Mouse (Mus musculus): ENCODE data around the gene Samd11.

The Samd11 gene

DNA sequence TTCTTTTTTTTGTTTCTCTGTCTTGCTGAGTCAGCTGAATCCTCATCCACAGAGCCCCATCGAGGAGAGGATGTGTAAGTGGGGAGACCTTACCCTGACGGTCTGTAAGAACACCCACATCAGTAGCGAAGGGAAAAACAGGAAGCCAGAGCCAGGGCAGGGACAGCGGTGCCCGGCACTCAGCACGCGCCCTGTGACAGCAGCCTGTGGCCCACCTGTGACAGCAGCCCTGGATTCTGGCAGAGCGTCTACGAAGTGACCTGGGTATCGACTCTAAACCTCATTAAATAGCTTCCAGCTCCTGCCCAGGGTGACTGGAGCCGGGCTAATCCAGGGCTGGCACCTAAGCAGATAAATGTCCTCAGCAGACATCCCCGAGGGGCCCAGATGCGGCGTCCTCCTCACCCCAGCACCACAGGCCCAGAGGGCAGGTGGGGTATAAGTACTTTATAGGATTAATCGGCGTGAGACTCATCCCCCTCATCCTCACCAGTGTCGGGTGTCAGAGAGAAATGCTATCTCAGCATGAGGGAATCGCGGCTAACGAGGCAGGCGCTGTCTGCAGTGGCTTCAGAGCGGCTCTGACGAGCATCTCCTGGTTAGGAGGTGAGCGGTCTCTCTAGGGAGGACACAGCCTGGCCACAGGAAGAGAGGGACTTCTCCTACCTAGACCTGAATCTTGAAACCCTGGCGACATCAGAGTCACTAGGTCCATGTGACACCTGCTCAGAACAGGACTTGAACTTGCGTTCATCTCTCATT, at the start of gene Samd11:
Gene Samd11, minus strand, starts transcription at position 580 of the 762 bp plus-strand sequence.
- no peak for DNase-seq (ENCODE audit: low read depth, low spot score)

DNA sequence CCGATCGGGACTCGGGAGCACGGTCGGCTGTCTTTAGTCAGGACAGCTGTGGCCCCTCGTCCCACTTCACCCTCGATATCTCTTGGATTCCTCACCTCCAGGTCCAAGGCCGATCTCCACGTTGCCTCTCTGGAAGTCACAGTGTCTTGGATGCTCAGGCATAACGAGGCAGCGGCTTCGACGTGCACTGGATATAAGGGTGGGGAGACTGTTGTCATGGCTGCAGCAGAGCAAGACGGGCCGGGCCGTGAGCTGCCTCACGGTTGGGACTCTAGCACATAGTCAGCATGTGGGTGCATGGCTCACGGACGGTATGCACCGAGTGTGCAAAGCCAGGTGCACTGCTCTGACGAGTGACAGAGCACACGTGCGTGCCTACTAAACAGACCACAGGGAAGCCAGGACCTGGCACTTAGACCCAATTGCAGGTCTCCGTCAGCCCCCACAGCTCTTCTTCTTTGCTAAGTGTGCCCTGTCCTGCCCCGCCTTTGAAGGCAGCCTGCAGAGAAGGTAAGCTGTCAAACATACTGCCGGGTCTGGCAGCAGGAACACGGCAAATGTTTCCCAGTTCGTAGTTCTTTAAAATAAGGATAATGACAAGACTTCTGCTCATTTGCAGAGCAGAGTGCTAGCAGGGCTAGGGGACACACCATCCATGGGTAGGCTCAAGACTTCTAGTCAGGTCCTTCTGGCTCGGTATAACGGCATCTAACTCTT, 938 bp downstream of the Samd11 start:
- no peak for DNase-seq (ENCODE audit: low read depth, low spot score)

DNA sequence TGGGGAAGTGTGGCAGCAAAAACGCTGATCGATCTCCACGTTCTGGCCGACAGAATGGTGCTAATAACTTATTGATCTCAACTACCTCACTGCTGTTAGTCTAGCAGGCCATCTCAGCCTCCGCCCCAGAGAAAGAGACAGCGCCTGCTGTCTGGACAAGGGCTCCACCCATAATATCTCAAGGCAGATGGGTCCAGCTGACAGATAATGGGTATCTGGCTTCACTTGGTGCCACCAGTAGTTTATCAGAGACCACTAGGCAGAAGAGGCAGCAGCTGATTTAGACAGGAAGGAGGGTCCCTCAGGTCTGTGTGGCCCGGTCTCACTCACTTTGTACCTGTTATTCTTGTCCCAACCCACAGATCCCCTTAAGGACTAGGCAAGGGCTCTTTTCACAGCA, 2.4 kb downstream of the Samd11 start:
- DNase-seq (ENCODE audit: low read depth, low spot score): no peak

DNA sequence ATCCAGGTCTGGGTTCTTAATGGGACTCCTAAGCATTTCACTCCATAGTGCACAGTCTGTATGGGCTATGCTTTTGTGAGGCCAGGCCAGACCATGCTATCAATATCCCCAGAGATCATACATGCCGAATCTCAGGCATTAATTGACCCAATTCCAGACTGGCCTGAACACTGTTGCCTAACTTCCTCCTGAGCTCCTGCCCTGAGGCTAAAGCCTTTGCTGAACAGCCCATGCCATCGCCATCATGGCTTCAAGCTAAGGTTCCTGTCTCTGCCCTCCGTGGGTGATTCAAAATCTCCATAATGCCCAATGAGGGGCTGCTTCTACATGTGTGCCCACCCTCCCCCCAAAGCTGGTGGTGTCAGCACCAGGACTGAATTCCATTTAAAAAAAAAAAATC, 2.8 kb downstream of the Samd11 start:
- DNase-seq (ENCODE audit: low read depth, low spot score): no peak

DNA sequence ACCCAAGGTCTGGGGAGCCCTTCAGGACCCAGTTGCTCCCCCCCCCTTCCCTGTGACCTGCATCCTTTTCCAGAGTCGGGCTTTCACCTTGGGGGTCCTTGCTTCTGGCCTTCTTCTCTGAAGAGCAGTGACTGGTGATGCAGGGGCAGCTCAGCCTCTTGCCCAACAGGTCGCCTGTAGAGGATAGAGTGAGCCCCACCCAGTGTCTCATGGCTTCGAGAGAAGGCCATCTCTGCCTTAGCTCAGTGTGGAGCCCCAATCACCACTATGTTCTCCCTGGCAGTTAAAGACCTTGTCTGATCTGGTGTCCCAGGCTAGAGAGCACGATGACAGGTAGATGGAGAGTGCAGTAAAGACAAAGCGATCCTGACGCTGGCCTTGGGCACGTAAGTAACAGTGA, 3.3 kb downstream of the Samd11 start:
- no peak for DNase-seq (ENCODE audit: low read depth, low spot score)

DNA sequence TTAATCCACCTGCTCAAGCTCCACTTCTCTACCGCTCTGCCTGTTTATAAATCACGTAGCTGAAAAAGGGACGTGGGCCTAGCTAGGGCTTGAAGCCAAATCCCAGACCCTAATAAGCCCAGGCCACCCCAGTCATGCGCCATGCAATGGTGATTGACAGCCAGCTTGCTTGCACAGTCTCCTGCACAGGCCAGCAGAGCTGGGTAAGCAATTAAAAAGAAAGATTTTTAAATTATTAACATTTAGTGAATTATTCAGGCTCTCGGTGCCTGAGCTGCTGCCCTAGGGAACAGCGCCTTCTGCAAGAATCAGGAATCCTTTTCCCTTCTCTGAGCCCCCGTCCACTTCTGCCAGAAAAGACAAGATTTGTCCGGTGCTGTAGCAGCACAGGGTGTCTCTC, 4.4 kb downstream of the Samd11 start:
- no peak for DNase-seq (ENCODE audit: low read depth, low spot score)

DNA sequence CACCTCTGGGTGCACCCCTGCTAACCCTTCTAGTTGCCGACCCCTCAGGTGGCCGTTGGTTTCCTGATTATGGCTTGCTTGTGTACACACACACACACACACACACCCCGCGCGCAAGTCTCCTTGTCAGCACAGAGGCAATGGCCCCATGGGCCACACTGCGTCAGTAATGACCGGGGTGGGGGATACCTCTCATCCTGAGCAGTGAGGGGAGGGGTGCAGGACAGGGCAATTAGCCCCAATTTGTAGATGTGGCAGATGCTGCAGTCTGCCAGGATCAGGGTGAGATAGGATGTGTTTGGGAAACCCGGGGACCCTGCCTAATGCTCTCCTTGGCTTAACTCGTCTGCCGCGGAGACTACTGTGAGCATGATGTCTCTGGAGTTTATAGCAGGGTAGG, 5.9 kb downstream of the Samd11 start:
- DNase-seq (ENCODE audit: low read depth, low spot score): no peak

DNA sequence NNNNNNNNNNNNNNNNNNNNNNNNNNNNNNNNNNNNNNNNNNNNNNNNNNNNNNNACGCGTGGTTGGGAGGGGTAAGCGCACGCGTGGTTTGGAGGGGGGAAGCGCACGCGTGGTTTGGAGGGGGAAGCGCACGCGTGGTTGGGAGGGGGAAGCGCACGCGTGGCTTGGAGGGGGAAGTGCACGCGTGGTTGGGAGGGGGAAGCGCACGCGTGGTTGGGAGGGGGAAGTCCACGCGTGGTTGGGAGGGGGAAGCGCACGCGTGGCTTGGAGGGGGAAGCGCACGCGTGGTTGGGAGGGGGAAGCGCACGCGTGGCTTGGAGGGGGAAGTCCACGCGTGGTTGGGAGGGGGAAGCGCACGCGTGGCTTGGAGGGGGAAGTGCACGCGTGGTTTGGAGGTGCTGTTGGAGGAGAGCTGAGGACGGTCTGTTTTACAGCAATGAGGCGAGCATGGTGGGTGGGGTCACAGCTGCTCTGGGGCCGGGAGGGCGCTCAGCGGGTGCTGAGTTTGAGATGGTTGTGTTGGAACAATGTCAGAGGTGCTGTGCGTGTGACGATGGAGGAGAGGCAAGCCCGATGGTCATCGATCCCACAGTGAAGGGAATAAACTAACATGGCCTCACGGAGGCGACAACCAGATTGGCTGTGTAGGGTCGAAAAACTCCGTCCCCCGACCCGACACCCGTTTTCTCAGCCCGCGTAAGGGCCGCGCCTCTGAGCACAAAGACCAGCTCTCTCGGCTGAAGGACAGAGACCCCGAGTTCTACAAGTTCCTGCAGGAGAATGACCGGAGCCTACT, 18.6 kb downstream of the Samd11 start:
- DNase-seq (ENCODE audit: low read depth, low spot score): peak; percentile 52

DNA sequence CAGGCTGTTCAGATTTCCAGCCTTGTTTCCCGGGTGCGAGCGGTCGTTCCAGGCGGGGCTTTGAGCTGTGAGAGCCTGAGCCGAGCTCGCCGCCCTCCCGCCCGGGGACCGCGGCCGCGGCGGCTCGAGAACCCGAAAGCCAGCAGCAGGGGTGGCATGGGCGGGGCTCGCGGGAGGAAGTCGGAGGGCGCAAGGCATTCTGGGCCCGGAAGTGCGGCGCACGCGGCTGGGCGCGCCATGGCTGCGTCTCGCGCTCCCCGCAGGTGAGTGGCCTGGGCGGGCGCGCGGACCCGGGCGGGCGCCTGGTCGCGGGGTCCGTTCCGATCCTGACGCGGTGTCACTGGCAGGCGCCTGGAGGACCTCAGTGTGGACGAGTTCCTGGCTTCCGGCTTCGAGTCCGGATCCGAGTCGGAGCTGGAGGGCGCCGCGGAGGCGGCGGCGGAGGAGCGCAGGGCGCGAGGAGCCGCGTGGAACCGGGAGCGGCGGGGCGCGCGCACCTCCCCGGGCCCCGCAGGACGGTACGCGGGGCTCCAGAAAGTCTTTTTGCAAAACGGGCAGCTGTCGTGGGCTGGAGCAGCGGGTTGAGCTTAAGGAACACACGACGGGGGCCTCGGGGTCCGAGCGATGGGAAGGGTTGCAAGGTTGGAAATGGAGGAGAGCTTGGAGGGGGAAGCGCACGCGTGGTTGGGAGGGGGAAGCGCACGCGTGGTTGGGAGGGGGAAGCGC, 19.5 kb downstream of the Samd11 start, which contains the start of gene Noc2l:
Gene Noc2l, plus strand, starts transcription at position 203 of the 726 bp plus-strand sequence.
- DNase-seq (ENCODE audit: low read depth, low spot score): peak; percentile 90

DNA sequence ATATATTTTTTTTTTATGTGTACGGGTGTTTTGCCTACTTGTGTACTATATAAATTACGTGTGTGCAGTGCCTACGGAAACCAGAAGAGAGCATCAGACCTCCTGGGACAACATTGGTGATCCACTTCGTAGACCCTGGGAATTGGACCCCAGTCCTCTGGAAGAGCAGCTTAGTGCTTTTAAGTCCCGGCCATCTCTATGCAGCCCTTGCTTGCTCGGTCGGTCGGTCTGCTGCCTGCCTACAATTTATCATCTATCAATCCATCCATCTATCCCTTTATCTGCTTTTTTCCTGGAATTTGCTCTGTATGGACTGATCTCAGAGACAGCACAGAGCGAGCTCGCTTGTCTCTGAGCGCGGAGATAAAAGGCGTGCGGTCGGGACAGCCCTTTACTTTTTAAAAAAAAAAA, 20.1 kb downstream of the Samd11 start:
- peak; percentile 78 for DNase-seq (ENCODE audit: low read depth, low spot score)

DNA sequence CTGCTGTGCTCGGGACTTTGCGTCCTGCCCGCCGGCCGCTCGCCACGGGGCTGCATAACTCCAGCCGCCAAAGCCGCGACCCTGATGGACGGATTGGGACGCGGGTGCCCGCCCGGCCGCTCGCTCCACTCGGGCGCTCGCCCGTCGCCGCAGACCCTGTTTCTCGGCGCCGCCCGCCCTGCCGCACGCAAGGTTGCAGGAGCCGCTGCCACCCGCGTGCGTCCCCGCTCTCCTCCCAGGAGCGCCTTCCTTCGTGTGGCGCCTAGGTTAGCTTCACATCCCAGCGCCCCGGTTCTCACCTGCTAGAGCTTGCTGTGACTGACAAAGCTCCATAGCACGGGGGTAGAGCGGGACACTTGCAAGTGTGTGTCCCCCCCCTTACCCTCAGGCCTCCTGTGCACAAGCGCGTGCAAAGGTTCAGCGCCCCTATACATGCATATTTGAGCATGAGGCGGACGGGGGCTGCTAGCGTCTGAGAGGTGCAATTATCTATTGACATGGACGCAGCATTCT, 20.7 kb downstream of the Samd11 start, which contains the start of gene Plekhn1:
Gene Plekhn1, minus strand, starts transcription at position 157 of the 513 bp plus-strand sequence.
- peak; percentile 60 for DNase-seq (ENCODE audit: low read depth, low spot score)

DNA sequence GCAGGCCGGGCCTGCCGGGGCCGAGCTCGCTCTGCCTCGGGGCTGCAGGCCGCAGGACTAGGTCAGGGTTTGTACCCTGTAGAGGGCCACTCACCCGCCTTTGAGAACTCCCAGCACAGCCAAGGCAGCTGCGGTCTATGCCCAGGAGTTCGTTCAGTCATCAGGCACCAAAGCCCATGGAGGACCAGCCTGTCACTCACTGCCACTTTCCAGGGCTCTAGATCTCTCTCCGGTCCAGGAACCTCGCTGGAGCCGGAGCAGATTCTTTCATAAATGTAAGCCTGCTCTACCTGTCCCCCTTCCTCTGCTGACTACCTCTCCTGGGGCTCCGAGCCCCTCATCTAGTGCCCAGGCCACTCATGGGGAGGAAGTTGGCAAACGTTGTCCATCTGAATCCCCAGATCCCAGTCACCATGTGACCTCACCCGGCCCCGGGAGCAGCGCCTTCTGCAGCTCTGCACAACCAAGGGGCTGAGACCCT, 21.4 kb downstream of the Samd11 start:
- no peak for DNase-seq (ENCODE audit: low read depth, low spot score)

DNA sequence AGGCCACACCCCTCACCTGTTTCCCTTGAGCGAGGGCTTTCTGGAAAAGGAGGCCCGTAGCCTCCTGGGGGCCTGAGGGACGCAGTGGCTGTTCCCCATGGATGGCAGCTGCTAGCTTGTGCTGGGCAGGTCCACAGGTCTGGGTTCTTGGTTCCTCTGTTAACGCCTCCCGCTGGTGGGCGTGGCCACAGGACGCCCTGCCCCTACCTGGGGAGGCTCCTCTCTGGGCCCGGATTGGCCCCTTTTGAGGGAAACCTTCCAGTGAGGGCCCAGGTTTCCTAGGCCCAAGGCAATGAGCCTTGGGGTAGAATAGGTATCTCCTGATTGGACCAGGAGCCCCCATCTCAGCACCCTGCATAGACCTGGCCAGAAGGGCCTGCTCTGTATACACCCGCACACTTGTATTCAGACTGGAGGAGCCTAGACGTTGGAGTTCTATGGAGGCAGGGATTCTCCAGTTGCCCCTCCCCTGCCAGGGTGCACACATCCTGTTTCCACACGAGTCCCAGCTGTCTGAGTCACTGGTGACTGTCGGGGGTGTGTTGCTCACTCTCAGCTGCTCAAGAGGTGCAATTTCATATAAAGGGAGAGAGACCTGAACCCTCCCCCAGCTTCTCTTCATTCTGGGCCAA, 26.9 kb downstream of the Samd11 start:
- DNase-seq (ENCODE audit: low read depth, low spot score): peak; percentile 41

DNA sequence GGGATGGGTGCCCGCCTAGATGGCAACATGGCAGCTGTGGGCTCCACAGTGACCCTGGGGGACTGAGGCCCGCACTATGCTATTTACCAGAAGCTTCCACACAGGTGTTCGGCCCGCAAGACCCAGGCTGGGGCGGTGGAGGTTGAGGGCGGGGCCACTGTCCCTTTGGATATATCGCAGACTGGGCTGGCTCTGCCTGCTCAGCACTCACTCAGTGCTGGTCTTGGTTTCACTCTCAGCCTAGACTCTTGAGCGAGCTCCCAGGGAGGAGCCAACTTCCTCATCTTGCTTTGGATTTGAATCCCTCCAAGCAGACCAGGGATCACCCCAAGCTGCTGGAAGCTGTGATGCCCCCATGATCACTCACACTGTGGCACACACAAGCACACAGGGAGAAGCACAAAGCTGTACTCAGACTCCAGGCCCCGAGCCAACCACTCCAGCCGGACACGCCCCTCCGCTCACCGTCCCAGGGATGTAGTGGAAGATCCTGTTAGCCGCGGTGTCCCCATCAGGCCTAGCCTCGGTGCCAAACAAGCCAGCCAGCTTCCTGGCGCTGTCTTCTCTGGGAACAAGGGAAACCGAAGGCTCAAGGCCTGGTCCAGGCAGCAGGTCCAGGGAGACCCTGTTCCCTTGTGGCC, 27.6 kb downstream of the Samd11 start:
- no peak for DNase-seq (ENCODE audit: low read depth, low spot score)

DNA sequence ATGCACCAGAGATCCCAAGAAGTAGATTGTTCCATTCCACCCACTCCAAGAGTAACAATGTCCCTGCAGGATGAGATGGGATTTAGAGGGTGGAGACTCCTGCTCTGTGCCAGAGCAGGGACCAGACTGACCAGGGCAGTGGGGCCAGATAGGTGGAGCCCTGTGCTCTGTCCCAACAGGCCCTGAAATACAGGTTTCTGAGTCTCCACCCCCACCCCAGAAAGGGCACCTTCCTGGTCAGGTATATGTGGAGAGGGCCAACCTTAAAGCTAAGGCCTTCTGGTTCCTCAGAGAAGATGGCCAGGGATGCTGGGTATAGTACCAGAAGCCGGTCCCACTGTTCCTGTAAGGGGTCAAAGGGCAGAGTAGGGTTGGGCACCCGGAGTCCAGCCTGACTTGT, 31.2 kb downstream of the Samd11 start:
- DNase-seq (ENCODE audit: low read depth, low spot score): no peak

DNA sequence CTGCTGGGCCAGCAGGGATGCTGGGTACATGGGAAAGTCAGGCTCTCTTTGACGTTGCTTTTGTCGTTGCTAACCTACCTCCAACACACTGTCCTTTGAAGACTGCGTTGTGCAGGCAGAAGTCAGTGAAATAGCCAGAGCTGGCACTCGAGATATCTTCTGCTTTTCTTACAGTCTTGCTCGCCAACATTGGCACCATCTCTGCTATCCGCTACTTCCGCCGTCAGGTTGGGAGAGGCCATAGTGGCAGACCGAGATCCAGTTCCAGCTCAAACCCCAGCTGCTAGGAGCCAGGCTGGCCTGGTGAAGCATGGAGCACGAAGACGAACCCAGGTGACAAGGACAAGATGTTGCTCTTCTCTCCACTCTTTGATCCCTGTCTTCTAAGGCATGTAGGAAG, 35.5 kb downstream of the Samd11 start:
- no peak for DNase-seq (ENCODE audit: low read depth, low spot score)

DNA sequence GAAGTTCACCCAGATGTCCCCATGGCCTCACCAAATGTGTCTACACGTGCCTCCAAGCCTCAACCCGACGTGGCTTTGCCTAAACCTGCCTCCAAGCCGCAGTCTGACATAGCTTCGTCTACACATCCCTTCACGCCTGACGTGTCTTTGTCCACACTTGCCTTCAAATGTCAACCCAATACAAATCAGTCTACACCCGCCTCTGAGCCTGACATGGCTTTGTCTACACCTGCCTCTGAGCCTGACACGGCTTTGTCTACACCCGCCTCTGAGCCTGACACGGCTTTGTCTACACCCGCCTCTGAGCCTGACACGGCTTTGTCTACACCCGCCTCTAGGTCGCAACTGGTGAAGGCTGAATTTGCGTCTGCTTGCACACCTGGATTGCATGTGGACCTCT, 37.6 kb downstream of the Samd11 start:
- DNase-seq (ENCODE audit: low read depth, low spot score): no peak

DNA sequence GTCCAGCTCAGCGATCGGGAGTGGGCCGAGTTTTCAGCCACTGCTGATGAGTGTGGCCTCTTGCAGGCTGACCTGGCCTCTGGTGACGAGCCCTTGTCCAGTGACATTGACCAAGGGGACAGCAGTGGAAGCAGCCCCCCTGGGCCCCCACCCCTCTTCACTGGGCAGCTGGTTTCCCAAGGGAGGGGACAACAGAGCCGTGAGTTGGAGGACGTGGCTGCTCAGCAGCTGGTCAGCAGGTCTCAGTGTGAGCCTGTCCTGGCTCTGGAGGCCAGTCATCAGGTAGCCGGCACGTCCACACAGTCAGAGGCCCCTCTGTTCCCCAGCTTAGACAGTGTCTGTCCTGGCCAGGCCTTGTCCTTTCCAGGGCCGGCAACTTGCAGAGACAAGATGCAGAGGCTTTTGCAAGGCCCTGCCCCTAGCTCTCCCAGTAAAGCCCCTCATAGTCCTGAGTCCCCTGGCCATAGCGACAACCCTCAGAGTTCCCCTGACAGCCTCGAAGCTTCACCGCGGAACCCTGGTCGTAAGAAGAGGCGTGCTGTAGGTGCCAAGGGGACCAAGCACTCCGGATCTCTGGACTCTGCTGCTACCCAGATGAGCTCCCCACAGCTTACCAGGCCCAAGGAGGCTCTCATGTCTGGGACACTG, 38.3 kb downstream of the Samd11 start:
- DNase-seq (ENCODE audit: low read depth, low spot score): no peak

DNA sequence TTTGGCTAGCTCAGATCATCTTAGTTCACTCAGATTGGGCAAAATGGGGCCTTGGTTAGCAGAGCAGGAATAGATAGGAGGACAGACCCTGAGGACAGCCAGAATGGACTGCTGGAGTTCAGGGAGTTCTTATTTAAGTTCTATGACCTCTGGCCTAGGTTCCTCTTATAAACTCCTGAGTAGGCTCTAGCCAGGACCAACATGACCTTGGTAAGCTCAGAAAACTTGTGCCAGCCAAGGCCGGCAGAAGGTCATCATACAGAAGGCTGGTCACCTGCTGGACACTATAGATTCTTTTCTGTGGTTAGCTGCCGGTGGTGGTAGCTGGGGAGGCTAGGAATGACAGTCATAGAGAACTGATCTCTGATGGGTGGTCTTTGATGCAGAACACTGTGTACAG, 39.3 kb downstream of the Samd11 start:
- no peak for DNase-seq (ENCODE audit: low read depth, low spot score)

DNA sequence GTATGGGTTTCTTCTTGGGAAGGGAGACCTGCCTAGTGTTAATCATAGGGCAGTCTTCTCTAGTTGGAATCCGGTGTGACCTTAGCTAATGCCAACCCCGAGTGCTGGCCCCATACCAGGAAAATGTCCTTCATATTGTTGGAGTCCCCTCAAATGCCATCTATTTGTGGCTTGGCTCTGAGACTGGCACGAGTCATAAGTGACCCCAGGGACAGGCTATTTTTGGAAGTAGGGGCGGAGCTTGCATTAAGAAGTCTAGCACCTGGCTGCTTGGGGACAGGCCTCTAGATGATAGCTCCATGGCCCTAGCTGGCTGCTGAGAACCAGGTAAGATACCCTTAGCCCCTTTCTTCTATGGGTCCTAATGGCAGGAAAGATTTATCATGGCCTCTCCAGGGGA, 39.8 kb downstream of the Samd11 start, which contains the start of gene Perm1:
Gene Perm1, plus strand, starts transcription at position 220 of the 400 bp plus-strand sequence.
- DNase-seq (ENCODE audit: low read depth, low spot score): no peak
